Comparison of ENCODE assay signal across 11 mouse cellular contexts in genomic region chr15:38159161-38159560, GRCm38 (mm10).
"Had no signal": no experiment of that assay in that cellular context is flagged by ENCODE, and none has a peak within 500 bp of the region (broad histone marks: within the 10 kb centered on the region; RNA-seq: fewer than 3 reads in every experiment).

No protein-coding gene starts in this region.

- DNase-seq: liver, postnatal 0 days; lung, adult 2 months; lung, postnatal 14 days; lung, postnatal 36 days; right cerebral cortex, postnatal 14 days; thymus, adult 2 months; thymus, postnatal 25 days; thymus, postnatal 4 days had no signal

- ATAC-seq: liver, postnatal 0 days; lung, postnatal 0 days; midbrain, embryonic 13.5 days; midbrain, embryonic 15.5 days had no signal
